Mouse (Mus musculus) adrenal gland, adult 8-10 months (tissue): ENCODE results near the gene Adgre4. TPM values are rescaled to one million over a fixed set of nuclear protein-coding genes. Genes with fewer than 3 reads are reported as not detected.
A peak's percentile ranks its signal among the peaks of the same experiment; 100 is the strongest.
"Not testable (repeated sequence)": the region's sequence is repeated elsewhere in the genome, so short reads cannot be mapped to it uniquely, and the experiment has no call there.

Experiments used
- DNase-seq: peaks from one replicate; pipeline ENCODE4 v3.0.0; 2022
- total RNA-seq, 4 experiments: library from RNA; stranded (reverse); gene quantifications; 2 replicates each; pipeline ENCODE4 v1.2.4; 2022

Gene Adgre4
- under 1 TPM; 0.23 to 0.99 (median 0.59) TPM for total RNA-seq

- no peak for DNase-seq
Measured at GRCm38 (mm10) chr17:55749786-55750185, at the start of gene Adgre4. Gene Adgre4, plus strand, starts transcription at chr17:55749984.

- DNase-seq = peak; percentile 44
Measured at GRCm38 (mm10) chr17:55702161-55702820, 47.5 kb upstream of the Adgre4 start.

- DNase-seq = no peak
Measured at GRCm38 (mm10) chr17:55702865-55703264, 46.9 kb upstream of the Adgre4 start.

GRCm38 (mm10) chr17:55711984-55712811 is 37.6 kb upstream of the Adgre4 start, which contains the start of gene Pot1b:
Gene Pot1b, minus strand, starts transcription at chr17:55712628.
- DNase-seq = peak; percentile 97

- DNase-seq = no peak
Measured at GRCm38 (mm10) chr17:55721270-55721669, 28.5 kb upstream of the Adgre4 start.

GRCm38 (mm10) chr17:55722250-55722649 is 27.5 kb upstream of the Adgre4 start:
- no peak for DNase-seq

GRCm38 (mm10) chr17:55726193-55726592 is 23.6 kb upstream of the Adgre4 start:
- no peak for DNase-seq

- DNase-seq = no peak
Measured at GRCm38 (mm10) chr17:55736675-55737074, 13.1 kb upstream of the Adgre4 start.

- DNase-seq = no peak
Measured at GRCm38 (mm10) chr17:55751170-55751569, 1.4 kb downstream of the Adgre4 start.

GRCm38 (mm10) chr17:55813642-55814041 is 63.9 kb downstream of the Adgre4 start:
- no peak for DNase-seq

GRCm38 (mm10) chr17:55816853-55817252 is 67.1 kb downstream of the Adgre4 start:
- no peak for DNase-seq

GRCm38 (mm10) chr17:55821566-55821965 is 71.8 kb downstream of the Adgre4 start:
- DNase-seq = no peak

GRCm38 (mm10) chr17:55843067-55843466 is 93.3 kb downstream of the Adgre4 start:
- DNase-seq = no peak

- DNase-seq = no peak
Measured at GRCm38 (mm10) chr17:55877184-55877583, 127.4 kb downstream of the Adgre4 start.

GRCm38 (mm10) chr17:55878282-55878635 is 128.5 kb downstream of the Adgre4 start:
- not testable (repeated sequence) for DNase-seq

GRCm38 (mm10) chr17:55878636-55879369 is 129.0 kb downstream of the Adgre4 start, which contains the start of gene Zfp119a:
Gene Zfp119a, minus strand, starts transcription at chr17:55878930.
- DNase-seq = peak; percentile 80

GRCm38 (mm10) chr17:55883631-55884030 is 133.8 kb downstream of the Adgre4 start:
- no peak for DNase-seq

- no peak for DNase-seq
Measured at GRCm38 (mm10) chr17:55884912-55885311, 135.1 kb downstream of the Adgre4 start.

- not testable (repeated sequence) for DNase-seq
Measured at GRCm38 (mm10) chr17:55892406-55892955, 142.7 kb downstream of the Adgre4 start.

GRCm38 (mm10) chr17:55903087-55903486 is 153.3 kb downstream of the Adgre4 start:
- no peak for DNase-seq
